Mouse (Mus musculus) urinary bladder, postnatal 10 days (tissue): ENCODE data around the gene Atp6v1e1.
"Not testable (repeated sequence)": the region's sequence is repeated elsewhere in the genome, so short reads cannot be mapped to it uniquely, and the experiment has no call there.

Experiments used
- DNase-seq: peaks from one replicate; pipeline ENCODE4 v3.0.0; 2022; ENCODE audit warnings: low spot score

Atp6v1e1 gene

GRCm38 (mm10) chr6:120822307-120822928, at the start of gene Atp6v1e1:
Gene Atp6v1e1, minus strand, starts transcription at chr6:120822793.
- peak; percentile 56 for DNase-seq

- DNase-seq = no peak
Observed at GRCm38 (mm10) chr6:120871286-120871685, 48.7 kb upstream of the Atp6v1e1 start.

- DNase-seq = no peak
Observed at GRCm38 (mm10) chr6:120868824-120869223, 46.2 kb upstream of the Atp6v1e1 start.

DNA sequence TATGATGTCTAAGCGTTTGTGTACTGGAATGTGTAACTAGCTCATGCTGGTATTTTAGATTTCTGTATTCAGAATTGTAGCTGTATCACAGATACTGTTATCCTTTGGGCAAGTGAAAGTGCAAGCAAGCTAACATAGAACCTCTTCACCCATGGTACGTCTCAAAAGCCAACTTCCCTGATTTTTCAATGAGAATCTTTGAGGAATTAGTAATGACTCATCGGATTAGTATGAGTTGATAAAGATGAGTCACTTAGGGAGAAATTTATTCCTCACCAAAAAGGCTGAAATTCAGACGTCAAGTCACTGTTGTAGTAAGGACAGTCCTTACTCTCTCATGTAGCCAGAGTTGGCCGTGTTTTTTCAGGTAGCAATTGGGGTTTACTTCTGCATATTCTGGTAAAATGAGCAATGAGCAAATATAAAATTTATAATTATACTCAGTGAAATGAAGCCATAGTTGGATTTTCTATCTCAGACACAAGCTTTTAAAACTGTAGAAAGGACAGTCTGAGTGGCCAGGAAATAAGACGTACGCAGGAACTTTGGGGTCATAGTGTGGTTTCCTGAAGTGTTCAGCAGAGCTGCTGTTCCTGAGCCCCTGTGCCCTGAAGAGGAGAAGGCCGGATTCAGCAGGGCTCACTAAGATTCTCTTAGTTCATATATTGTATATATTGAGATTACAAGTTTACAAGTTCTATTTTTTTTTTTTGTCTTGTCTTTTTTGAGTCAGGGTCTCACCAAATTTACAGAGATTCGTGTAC, 43.6 kb upstream of the Atp6v1e1 start:
- DNase-seq = no peak

- no peak for DNase-seq
Observed at GRCm38 (mm10) chr6:120860079-120860478, 37.5 kb upstream of the Atp6v1e1 start.

- DNase-seq = no peak
Observed at GRCm38 (mm10) chr6:120858217-120858711, 35.7 kb upstream of the Atp6v1e1 start.

GRCm38 (mm10) chr6:120854413-120854812, 31.8 kb upstream of the Atp6v1e1 start:
- DNase-seq = no peak

DNA sequence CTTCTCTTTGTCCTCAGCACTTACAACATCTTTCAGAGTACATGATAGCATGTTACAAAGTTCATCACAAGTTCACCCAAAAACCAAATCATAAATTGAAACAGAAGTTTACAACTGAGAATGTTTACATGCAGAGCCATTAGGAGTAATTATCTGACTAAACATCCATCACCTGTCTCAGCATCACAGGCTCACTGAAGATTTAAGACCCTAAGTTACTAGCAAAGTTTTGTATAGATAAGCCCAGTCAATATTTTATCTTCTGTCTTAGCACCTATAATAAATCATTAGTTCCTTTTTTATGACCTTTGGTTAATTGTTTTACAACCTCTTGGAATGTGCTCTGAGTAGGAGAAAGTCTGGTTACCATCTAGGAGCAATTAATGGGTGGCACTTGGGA, 28.1 kb upstream of the Atp6v1e1 start:
- DNase-seq = not testable (repeated sequence)

GRCm38 (mm10) chr6:120841754-120842153, 19.2 kb upstream of the Atp6v1e1 start:
- DNase-seq = no peak

DNA sequence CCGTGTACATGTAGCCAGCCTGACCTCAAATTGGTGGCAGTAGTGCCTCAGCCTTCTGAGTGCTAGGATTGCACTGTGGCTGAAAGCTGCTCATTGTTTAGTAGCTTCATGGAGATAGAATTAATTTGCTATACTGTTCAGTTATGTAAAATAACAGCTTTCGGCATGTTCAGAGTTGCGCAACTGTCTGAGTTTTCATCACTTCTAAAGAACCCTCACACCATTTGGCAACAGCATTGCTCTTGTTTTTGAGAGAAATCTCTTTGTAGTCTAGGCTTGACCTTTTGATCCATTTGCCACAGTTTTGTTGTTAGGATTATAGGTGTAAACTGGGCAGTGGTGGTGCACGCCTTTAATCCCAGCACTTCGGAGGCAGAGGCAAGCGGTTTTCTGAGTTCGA, 17.7 kb upstream of the Atp6v1e1 start:
- DNase-seq = no peak

DNA sequence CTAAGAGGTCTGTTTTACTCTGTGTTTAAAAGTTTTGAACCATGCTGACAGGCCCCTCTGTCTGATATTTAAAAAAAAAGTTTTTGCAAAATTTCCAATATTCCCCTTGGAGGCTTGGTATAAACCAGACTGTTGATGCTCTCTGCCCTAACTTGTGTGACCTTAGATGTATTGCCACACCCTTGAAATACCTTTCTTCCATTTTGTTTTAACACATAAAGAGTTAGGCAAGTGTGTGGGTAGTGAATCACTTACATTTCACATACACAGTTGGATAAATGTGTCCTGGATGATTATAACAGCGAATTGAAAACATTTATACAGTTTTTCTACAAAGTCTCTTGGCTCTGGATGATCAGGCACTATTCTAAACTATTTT, 14.5 kb upstream of the Atp6v1e1 start:
- DNase-seq = no peak

GRCm38 (mm10) chr6:120836389-120837151, 14.0 kb upstream of the Atp6v1e1 start:
- DNase-seq = no peak

- DNase-seq = peak; percentile 96
Observed at GRCm38 (mm10) chr6:120835474-120836374, 13.1 kb upstream of the Atp6v1e1 start, which contains the start of gene Bcl2l13. Gene Bcl2l13, plus strand, starts transcription at chr6:120836212.

GRCm38 (mm10) chr6:120834766-120835321, 12.3 kb upstream of the Atp6v1e1 start:
- DNase-seq = no peak

DNA sequence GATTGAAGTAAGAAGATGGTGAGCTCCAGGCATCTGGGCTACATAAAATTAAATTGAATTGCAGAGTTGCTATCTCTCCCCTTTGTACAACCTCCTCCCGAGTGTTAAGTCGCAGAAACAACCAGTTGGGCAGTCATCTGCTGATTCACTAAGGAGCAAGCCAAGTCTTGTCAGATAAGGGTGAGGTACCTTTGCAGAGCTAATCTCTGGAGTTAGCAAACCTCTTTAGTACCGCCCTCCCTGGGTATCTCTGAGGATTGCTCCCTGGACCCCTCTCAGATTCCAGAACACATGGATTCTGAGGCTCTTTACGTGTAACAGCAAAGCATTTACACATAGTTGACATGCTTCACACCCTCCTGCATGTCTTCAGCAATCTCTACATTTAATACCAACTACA, 9.5 kb upstream of the Atp6v1e1 start:
- DNase-seq = no peak

- no peak for DNase-seq
Observed at GRCm38 (mm10) chr6:120830866-120831608, 8.4 kb upstream of the Atp6v1e1 start.

DNA sequence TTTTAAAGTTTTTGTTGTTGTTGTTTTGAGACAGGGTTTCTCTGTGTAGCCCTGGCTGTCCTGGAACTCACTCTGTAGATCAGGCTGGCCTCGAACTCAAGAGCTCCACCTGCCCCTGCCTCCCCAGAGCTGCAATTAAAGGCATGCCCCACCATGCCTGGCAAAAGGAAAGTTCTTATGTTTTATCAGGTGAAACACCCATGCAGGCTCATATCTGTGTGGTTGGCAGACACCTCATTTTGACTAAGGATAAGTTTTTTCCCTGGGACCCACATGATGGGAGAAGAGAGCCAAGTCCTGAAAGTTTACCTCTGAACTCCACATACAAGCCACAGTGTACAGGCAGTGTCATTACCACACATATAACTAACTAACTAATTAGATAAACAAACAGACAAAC, 7.5 kb upstream of the Atp6v1e1 start:
- DNase-seq = no peak

DNA sequence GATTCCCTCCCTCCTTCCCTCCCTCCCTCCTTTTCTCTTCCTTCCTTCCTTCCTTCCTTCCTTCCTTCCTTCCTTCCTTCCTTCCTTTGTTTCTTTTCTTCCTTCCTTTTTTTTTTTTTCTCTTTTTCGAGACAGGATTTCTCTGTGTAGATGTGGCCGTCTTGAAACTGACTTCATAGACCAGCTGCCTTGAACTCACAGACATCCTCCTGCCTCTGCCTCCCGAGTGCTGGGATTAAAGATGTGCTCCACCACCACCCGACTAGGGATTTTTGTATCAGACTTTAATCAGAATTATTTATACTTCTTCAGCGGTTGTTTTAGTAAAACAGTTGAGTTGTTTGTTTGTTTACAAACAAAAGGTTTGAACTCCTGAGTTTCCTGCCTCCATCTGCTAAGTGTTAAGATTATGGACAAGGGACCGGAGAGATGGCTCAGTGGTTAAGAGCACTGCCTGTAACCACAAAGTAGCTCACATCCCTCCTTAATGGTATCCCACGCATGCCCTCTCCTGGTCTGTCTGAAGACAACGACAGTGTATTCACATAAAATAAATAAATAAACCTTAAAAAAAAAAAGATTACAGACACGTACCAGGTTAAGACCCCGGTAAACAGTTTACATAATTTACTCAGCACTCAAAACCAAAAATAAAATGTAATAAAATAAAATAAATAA, 483 bp upstream of the Atp6v1e1 start:
- DNase-seq = no peak

GRCm38 (mm10) chr6:120821715-120822114, 878 bp downstream of the Atp6v1e1 start:
- no peak for DNase-seq

- DNase-seq = no peak
Observed at GRCm38 (mm10) chr6:120820941-120821340, 1.7 kb downstream of the Atp6v1e1 start.
